ENCODE assay signal across 9 mouse cellular contexts in genomic region chr4:43400976-43401375, GRCm38 (mm10). TPM values are rescaled to one million over a fixed set of nuclear protein-coding genes. Genes with fewer than 3 reads are reported as not detected.
DNase-seq lines count a peak whose midpoint lies in the region; ATAC-seq and TF ChIP-seq lines count a peak whose summit lies in the region.
"Had no signal": no experiment of that assay in that cellular context is flagged by ENCODE, and none has a peak within 500 bp of the region (broad histone marks: within the 10 kb centered on the region; RNA-seq: fewer than 3 reads in every experiment).

No protein-coding gene starts in this region.

- ATAC-seq in hindbrain, embryonic 11.5 days (ENCODE audit: low FRiP score): peak; percentile 61; the same call in 1 of the 2 replicates
- ATAC-seq in hindbrain, embryonic 14.5 days (ENCODE audit: low FRiP score): no peak
- ATAC-seq in limb, embryonic 12.5 days (ENCODE audit: insufficient number of reproducible peaks, insufficient read depth, low FRiP score, low TSS enrichment, low read depth): peak; percentile 75; the same call in 1 of the 2 replicates

- peaks cover 3% of the 10 kb centered on the region; the same call in 1 of the 2 replicates for H3K4me1 ChIP-seq in hindbrain, embryonic 11.5 days (replicated peaks; ENCODE audit: control insufficient read depth, insufficient read depth, low read length)
- H3K4me1 ChIP-seq in hindbrain, embryonic 14.5 days (replicated peaks; ENCODE audit: control insufficient read depth, insufficient read depth, low read length): peaks cover 21% of the 10 kb centered on the region
- peaks cover 12% of the 10 kb centered on the region for H3K4me1 ChIP-seq in ES-Bruce4 (ENCODE audit: control insufficient read depth, insufficient read depth, low read length)
- H3K4me1 ChIP-seq in limb, embryonic 12.5 days (replicated peaks): peaks cover 55% of the 10 kb centered on the region

- TF ChIP-seq CTCF in ES-Bruce4 (IDR thresholded peaks at IDR 0.05; ENCODE audit: low read depth, low read length): no peak

- H3K27me3 ChIP-seq in hindbrain, embryonic 11.5 days (ENCODE audit: control insufficient read depth, insufficient read depth, low read length): no peaks in the 10 kb centered on the region
- no peaks in the 10 kb centered on the region for H3K27me3 ChIP-seq in hindbrain, embryonic 14.5 days (ENCODE audit: control insufficient read depth, insufficient read depth, low read length)
- H3K27me3 ChIP-seq in ES-Bruce4 (ENCODE audit: control insufficient read depth, insufficient read depth, low read length, poor library complexity, severe bottlenecking): no peaks in the 10 kb centered on the region
- no peaks in the 10 kb centered on the region for H3K27me3 ChIP-seq in limb, embryonic 12.5 days

- H3K27ac ChIP-seq in hindbrain, embryonic 11.5 days (ENCODE audit: low read depth, low read length): no peak overlapping the region
- H3K27ac ChIP-seq in hindbrain, embryonic 14.5 days: no peak overlapping the region
- no peak overlapping the region for H3K27ac ChIP-seq in ES-Bruce4 (ENCODE audit: insufficient read depth, low read length)
- H3K27ac ChIP-seq in limb, embryonic 12.5 days: peak overlapping the region; percentile 53

- H3K9me3 ChIP-seq in hindbrain, embryonic 11.5 days (ENCODE audit: control insufficient read depth, low read length): no peaks in the 10 kb centered on the region
- H3K9me3 ChIP-seq in hindbrain, embryonic 14.5 days (ENCODE audit: control insufficient read depth, low read length): no peaks in the 10 kb centered on the region
- no peaks in the 10 kb centered on the region for H3K9me3 ChIP-seq in ES-Bruce4 (replicated peaks; ENCODE audit: control insufficient read depth, insufficient read depth, low read length, poor library complexity, severe bottlenecking)
- H3K9me3 ChIP-seq in limb, embryonic 12.5 days: no peaks in the 10 kb centered on the region

- 34% methylated on average over 10 of the region's 10 CpGs for WGBS in hindbrain, embryonic 11.5 days
- 39% methylated on average over 10 of the region's 10 CpGs for WGBS in hindbrain, embryonic 14.5 days
- WGBS in limb, embryonic 12.5 days: 18% methylated on average over 10 of the region's 10 CpGs

- no peak overlapping the region for H3K4me3 ChIP-seq in hindbrain, embryonic 11.5 days (ENCODE audit: low read depth, low read length)
- H3K4me3 ChIP-seq in hindbrain, embryonic 14.5 days (replicated peaks; ENCODE audit: low read length): no peak overlapping the region
- peak overlapping the region; percentile 10; the same call in 1 of the 2 replicates for H3K4me3 ChIP-seq in ES-Bruce4 (ENCODE audit: low read depth, low read length)
- H3K4me3 ChIP-seq in limb, embryonic 12.5 days (replicated peaks): no peak overlapping the region; the same call in 1 of the 2 replicates

- H3K36me3 ChIP-seq in hindbrain, embryonic 11.5 days (ENCODE audit: control insufficient read depth, insufficient read depth, low read length): no peaks in the 10 kb centered on the region
- H3K36me3 ChIP-seq in hindbrain, embryonic 14.5 days (replicated peaks; ENCODE audit: control insufficient read depth, insufficient read depth): no peaks in the 10 kb centered on the region
- no peaks in the 10 kb centered on the region for H3K36me3 ChIP-seq in ES-Bruce4 (ENCODE audit: control insufficient read depth, insufficient read depth, low read length, poor library complexity, severe bottlenecking)
- no peaks in the 10 kb centered on the region for H3K36me3 ChIP-seq in limb, embryonic 12.5 days

- TF ChIP-seq POLR2A in ES-Bruce4 (IDR thresholded peaks at IDR 0.05; ENCODE audit: insufficient read depth, low read length): no peak

- no peak for TF ChIP-seq EP300 in ES-Bruce4 (IDR thresholded peaks at IDR 0.05; ENCODE audit: insufficient read depth, low read depth, low read length)

- H3K4me2 ChIP-seq in hindbrain, embryonic 11.5 days (replicated peaks; ENCODE audit: low read depth, low read length): no peak overlapping the region
- no peak overlapping the region for H3K4me2 ChIP-seq in hindbrain, embryonic 14.5 days (replicated peaks)
- peak overlapping the region; percentile 35 for H3K4me2 ChIP-seq in limb, embryonic 12.5 days

- DNase-seq in hindbrain, embryonic 11.5 days (ENCODE audit: low spot score): no peak
- DNase-seq in hindbrain, embryonic 14.5 days (ENCODE audit: low spot score): no peak
- DNase-seq in embryo, embryonic 11 days: peak; percentile 73
- no peak for DNase-seq in left cerebral cortex, postnatal 4 days
- no peak for DNase-seq in left cerebral cortex, postnatal 36 days (ENCODE audit: low spot score in 2 of 2)
- DNase-seq in thymus, postnatal 10 days (ENCODE audit: low spot score in 2 of 2): no peak

- intact Hi-C loops in left cerebral cortex, postnatal 4 days (cut with DNase I): no loop called here
- intact Hi-C loops in left cerebral cortex, postnatal 36 days (cut with DNase I): no loop called here

- no peak overlapping the region for H3K9ac ChIP-seq in hindbrain, embryonic 11.5 days (ENCODE audit: low read depth, low read length)
- H3K9ac ChIP-seq in hindbrain, embryonic 14.5 days: no peak overlapping the region
- 0 out of 2 replicates have a peak overlapping the region, but pooled peaks have one; percentile 12 for H3K9ac ChIP-seq in ES-Bruce4 (ENCODE audit: low read depth, poor library complexity, severe bottlenecking)
- peak overlapping the region; percentile 27; the same call in 1 of the 2 replicates for H3K9ac ChIP-seq in limb, embryonic 12.5 days (replicated peaks)

RNA-seq across cellular contexts. Expression of gene Rusc2, which starts 19.2 kb away (rescaled TPM):
- 15.8 and 19.1 TPM in 2 replicates for polyA plus RNA-seq in hindbrain, embryonic 11.5 days (2014; fragmentation: Nextera tagmentation; extraction: Ambion mirVana)
- polyA plus RNA-seq in hindbrain, embryonic 14.5 days (2014; fragmentation: Nextera tagmentation; extraction: Ambion mirVana): 58.3 and 58.5 TPM in 2 replicates
- polyA plus RNA-seq in ES-Bruce4 (2011; ENCODE audit: insufficient read depth, insufficient read length, low read depth, missing spikeins): 24.9 and 27.0 TPM in 2 replicates
- 8.0 and 14.3 TPM in 2 replicates for polyA plus RNA-seq in limb, embryonic 12.5 days (2016; fragmentation: Nextera tagmentation; extraction: Ambion mirVana)
- total RNA-seq in left cerebral cortex, postnatal 4 days (2021): 100 to 1,000 TPM; 185 to 188 TPM
- total RNA-seq in left cerebral cortex, postnatal 36 days (2021): 100 to 1,000 TPM; 135 TPM

RNA-seq across cellular contexts. Expression of gene Fam166b, which starts 28.0 kb away (rescaled TPM):
- polyA plus RNA-seq in hindbrain, embryonic 11.5 days (2014; fragmentation: Nextera tagmentation; extraction: Ambion mirVana): 0.26 and 0.70 TPM in 2 replicates
- 1.6 and 2.2 TPM in 2 replicates for polyA plus RNA-seq in hindbrain, embryonic 14.5 days (2014; fragmentation: Nextera tagmentation; extraction: Ambion mirVana)
- polyA plus RNA-seq in ES-Bruce4 (2011; ENCODE audit: insufficient read depth, insufficient read length, low read depth, missing spikeins): 2.1 and 2.4 TPM in 2 replicates
- 0.24 TPM in 1 of 2 replicates, not detected in the other for polyA plus RNA-seq in limb, embryonic 12.5 days (2016; fragmentation: Nextera tagmentation; extraction: Ambion mirVana)
- 1 to 10 TPM; 1.0 to 1.3 TPM for total RNA-seq in left cerebral cortex, postnatal 4 days (2021)
- total RNA-seq in left cerebral cortex, postnatal 36 days (2021): 1 to 10 TPM in 1 of 2 experiments, under 1 TPM in 1; 0.69 to 1.4 TPM
- total RNA-seq: liver, adult 2 months had no signal
- polyA plus RNA-seq: liver, adult 2 months had no signal

RNA-seq across cellular contexts. Expression of gene Tesk1, which starts 40.8 kb away (rescaled TPM):
- polyA plus RNA-seq in hindbrain, embryonic 11.5 days (2014; fragmentation: Nextera tagmentation; extraction: Ambion mirVana): 9.1 and 10.1 TPM in 2 replicates
- polyA plus RNA-seq in hindbrain, embryonic 14.5 days (2014; fragmentation: Nextera tagmentation; extraction: Ambion mirVana): 21.8 and 22.6 TPM in 2 replicates
- 12.6 and 14.9 TPM in 2 replicates for polyA plus RNA-seq in ES-Bruce4 (2011; ENCODE audit: insufficient read depth, insufficient read length, low read depth, missing spikeins)
- 13.3 TPM in 2 replicates for polyA plus RNA-seq in limb, embryonic 12.5 days (2016; fragmentation: Nextera tagmentation; extraction: Ambion mirVana)
- 100 to 1,000 TPM; 106 to 108 TPM for total RNA-seq in left cerebral cortex, postnatal 4 days (2021)
- total RNA-seq in left cerebral cortex, postnatal 36 days (2021): 10 to 100 TPM; 87.8 to 92.9 TPM

RNA-seq across cellular contexts. Expression of gene Cd72, which starts 53.5 kb away (rescaled TPM):
- polyA plus RNA-seq in hindbrain, embryonic 11.5 days (2014; fragmentation: Nextera tagmentation; extraction: Ambion mirVana): 3.0 and 3.7 TPM in 2 replicates
- polyA plus RNA-seq in hindbrain, embryonic 14.5 days (2014; fragmentation: Nextera tagmentation; extraction: Ambion mirVana): 6.4 and 7.5 TPM in 2 replicates
- not detected in 2 replicates for polyA plus RNA-seq in ES-Bruce4 (2011; ENCODE audit: insufficient read depth, insufficient read length, low read depth, missing spikeins)
- polyA plus RNA-seq in limb, embryonic 12.5 days (2016; fragmentation: Nextera tagmentation; extraction: Ambion mirVana): 2.7 and 3.5 TPM in 2 replicates
- not detected for total RNA-seq in left cerebral cortex, postnatal 4 days (2021)
- total RNA-seq in left cerebral cortex, postnatal 36 days (2021): 1 to 10 TPM in 1 of 2 experiments, under 1 TPM in 1; 0.59 to 1.2 TPM

Comparison
In these comparisons a context has a peak if more than half of its experiments do, and no peak if none do; other contexts are left out.
1. H3K9ac ChIP-seq: peak in ES-Bruce4 (single experiment) and limb, embryonic 12.5 days (single experiment); none in hindbrain, embryonic 11.5 days (single experiment) and hindbrain, embryonic 14.5 days (single experiment).